Mouse (Mus musculus): ENCODE data around the gene Cnn2.
"Not testable (repeated sequence)": the region's sequence is repeated elsewhere in the genome, so short reads cannot be mapped to it uniquely, and the experiment has no call there.

Cnn2 gene

GRCm38 (mm10) chr10:80036832-80037231, 48.4 kb downstream of the Cnn2 start:
- no peak for DNase-seq (ENCODE audit: low spot score in 2 of 2)

GRCm38 (mm10) chr10:80039559-80039979, 51.2 kb downstream of the Cnn2 start, which contains the start of gene Polr2e:
Polr2e (minus strand) TSS chr10:80039795.
- DNase-seq (ENCODE audit: low spot score in 2 of 2) = peak; percentile 97 to 99

- not testable (repeated sequence) for DNase-seq (ENCODE audit: low spot score in 2 of 2)
Observed at GRCm38 (mm10) chr10:80041409-80042060, 53.2 kb downstream of the Cnn2 start.

- DNase-seq (ENCODE audit: low spot score in 2 of 2) = no peak
Observed at GRCm38 (mm10) chr10:80044087-80044486, 55.7 kb downstream of the Cnn2 start.

GRCm38 (mm10) chr10:80045364-80045763, 57.0 kb downstream of the Cnn2 start:
- not testable (repeated sequence) for DNase-seq (ENCODE audit: low spot score in 2 of 2)

Data from frontal cortex, postnatal 36 days (tissue).